Mouse (Mus musculus) intestine, embryonic 16.5 days (tissue): Measurements from ENCODE around the gene Ddc. TPM values are rescaled to one million over a fixed set of nuclear protein-coding genes. Genes with fewer than 3 reads are reported as not detected.

Experiments used
- ATAC-seq: fragments of 200-750 bp; cut with Nextera tagmentation; 2 replicates; pipeline ENCODE4 v1.8.0; 2017; ENCODE audit warnings: moderate TSS enrichment, moderate library complexity
- H3K27ac ChIP-seq: fragments of 300-500 bp; sonication (generic); 2 replicates; pipeline ENCODE4 v1.5.1; 2014; ENCODE audit warnings: mild to moderate bottlenecking, low read length
- H3K27me3 ChIP-seq: fragments of 300-500 bp; sonication (generic); replicated peaks from 2 replicates; pipeline ENCODE4 v1.6.1; 2014; ENCODE audit warnings: low read length, control low read depth, mixed read lengths; ENCODE audit not compliant: control insufficient read depth, insufficient read depth
- H3K36me3 ChIP-seq: fragments of 300-500 bp; sonication (generic); 2 replicates; pipeline ENCODE4 v1.6.1; 2014; ENCODE audit warnings: low read length, control low read depth; ENCODE audit not compliant: control insufficient read depth, insufficient read depth
- H3K4me1 ChIP-seq: fragments of 300-500 bp; sonication (generic); 2 replicates; pipeline ENCODE4 v1.6.1; 2014; ENCODE audit warnings: low read length, control low read depth, mixed read lengths; ENCODE audit not compliant: control insufficient read depth, insufficient read depth
- H3K4me2 ChIP-seq: fragments of 300-500 bp; sonication (generic); 2 replicates; pipeline ENCODE4 v1.6.1; 2014; ENCODE audit warnings: low read depth, low read length, control low read depth
- H3K4me3 ChIP-seq: fragments of 300-500 bp; sonication (generic); 2 replicates; pipeline ENCODE4 v1.5.1; 2014; ENCODE audit warnings: mild to moderate bottlenecking, low read length
- H3K9ac ChIP-seq: fragments of 300-500 bp; sonication (generic); 2 replicates; pipeline ENCODE4 v1.6.1; 2014; ENCODE audit warnings: low read depth, low read length
- H3K9me3 ChIP-seq: fragments of 300-500 bp; sonication (generic); 2 replicates; pipeline ENCODE4 v1.6.1; 2016; ENCODE audit warnings: low read length, control low read depth; ENCODE audit not compliant: control insufficient read depth
- WGBS: fragments of 180-500 bp; shearing (Covaris S2); extraction: QIAGEN DNeasy Blood & Tissue Kit; methylation state at CpG from one replicate; pipeline ENCODE4 v1.1.7; 2014; 5-methylcytosine and 5-hydroxymethylcytosine counted together
- polyA plus RNA-seq: library from polyadenylated mRNA; unstranded; fragments of >200 nt; fragmentation: Nextera tagmentation; extraction: Ambion mirVana; gene quantifications from 2 replicates; pipeline ENCODE4 v1.2.1, GENCODE M21; 2015

Gene Ddc
- polyA plus RNA-seq, 1 experiment from 2014 or later = 44.0 TPM

- no peak overlapping the region for H3K9ac ChIP-seq
- no peak overlapping the region for H3K4me2 ChIP-seq
- ATAC-seq = no peak
- H3K4me1 ChIP-seq = peaks cover 25% of the 10 kb centered on the region
- no peaks in the 10 kb centered on the region for H3K9me3 ChIP-seq
- H3K4me3 ChIP-seq = no peak overlapping the region
- no peak overlapping the region for H3K27ac ChIP-seq
- 94% methylated on average over 5 of the region's 5 CpGs for WGBS
- no peaks in the 10 kb centered on the region for H3K27me3 ChIP-seq
- H3K36me3 ChIP-seq = no peaks in the 10 kb centered on the region
Observed at GRCm38 (mm10) chr11:11819206-11819605, 78.7 kb downstream of the Ddc start.

- WGBS = 84% methylated on average over 6 of the region's 6 CpGs
- Histone ChIP-seq H3K27me3 (no peaks in the 10 kb centered on the region), H3K9ac (no peak overlapping the region), H3K4me1 (peaks cover 22% of the 10 kb centered on the region), H3K27ac (no peak overlapping the region), H3K36me3 (no peaks in the 10 kb centered on the region), H3K4me2 (no peak overlapping the region), H3K4me3 (no peak overlapping the region), H3K9me3 (no peaks in the 10 kb centered on the region)
- ATAC-seq = no peak
Observed at GRCm38 (mm10) chr11:11818797-11819196, 79.1 kb downstream of the Ddc start.

- WGBS = 53% methylated on average over 3 of the region's 3 CpGs
- ATAC-seq = peak; percentile 62
Observed at GRCm38 (mm10) chr11:11815737-11816136, 82.2 kb downstream of the Ddc start.

GRCm38 (mm10) chr11:11811906-11812480 is 86.0 kb downstream of the Ddc start:
- WGBS = 22% methylated on average over 9 of the region's 9 CpGs
- Histone ChIP-seq H3K9me3 (no peaks in the 10 kb centered on the region), H3K27ac (no peak overlapping the region), H3K4me2 (0 out of 2 replicates have a peak overlapping the region, but pooled peaks have one; percentile 32), H3K4me3 (no peak overlapping the region), H3K9ac (peak overlapping the region; percentile 41; the same call in 1 of the 2 replicates), H3K27me3 (no peaks in the 10 kb centered on the region), H3K36me3 (no peaks in the 10 kb centered on the region), H3K4me1 (peaks cover 11% of the 10 kb centered on the region)
- ATAC-seq = 0 out of 2 replicates have a peak, but pooled peaks have one; percentile 10

More at GRCm38 (mm10) chr11:11815737-11816136, 82.2 kb downstream of the Ddc start:
- no peak overlapping the region for H3K4me3 ChIP-seq
- no peak overlapping the region for H3K27ac ChIP-seq
- peaks cover 4% of the 10 kb centered on the region for H3K4me1 ChIP-seq
- H3K36me3 ChIP-seq = no peaks in the 10 kb centered on the region
- H3K9ac ChIP-seq = no peak overlapping the region
- no peaks in the 10 kb centered on the region for H3K9me3 ChIP-seq
- H3K4me2 ChIP-seq = no peak overlapping the region
- H3K27me3 ChIP-seq = no peaks in the 10 kb centered on the region

GRCm38 (mm10) chr11:11809404-11810175 is 88.4 kb downstream of the Ddc start:
- peaks cover 11% of the 10 kb centered on the region for H3K4me1 ChIP-seq
- H3K4me2 ChIP-seq = peak overlapping the region; percentile 92
- no peaks in the 10 kb centered on the region for H3K9me3 ChIP-seq
- peak; percentile 39 for ATAC-seq
- H3K27ac ChIP-seq = peak overlapping the region; percentile 99
- H3K36me3 ChIP-seq = no peaks in the 10 kb centered on the region
- 12% methylated on average over 11 of the region's 11 CpGs for WGBS
- H3K27me3 ChIP-seq = no peaks in the 10 kb centered on the region
- peak overlapping the region; percentile 69 for H3K4me3 ChIP-seq
- peak overlapping the region; percentile 85 for H3K9ac ChIP-seq

- Histone ChIP-seq H3K9ac (peak within 1 kb of the TSS; percentile 85), H3K4me1 (peaks cover 11% of the 10 kb centered on the region), H3K27ac (peak within 1 kb of the TSS; percentile 99), H3K4me3 (peak within 1 kb of the TSS; percentile 69), H3K27me3 (no peaks in the 10 kb centered on the region), H3K4me2 (peak within 1 kb of the TSS; percentile 92), H3K36me3 (no peaks in the 10 kb centered on the region), H3K9me3 (no peaks in the 10 kb centered on the region)
- under 1% methylated on average over 53 of the region's 53 CpGs for WGBS
- peak; percentile 98 for ATAC-seq
Observed at GRCm38 (mm10) chr11:11808820-11809403, 89.0 kb downstream of the Ddc start, which contains the start of gene Fignl1. TSS of gene Fignl1 (minus strand) at chr11:11808962.

- H3K27ac ChIP-seq = peak overlapping the region; percentile 46
- H3K4me3 ChIP-seq = peak overlapping the region; percentile 69
- H3K9ac ChIP-seq = peak overlapping the region; percentile 85
- H3K9me3 ChIP-seq = no peaks in the 10 kb centered on the region
- no peaks in the 10 kb centered on the region for H3K27me3 ChIP-seq
- H3K4me1 ChIP-seq = peaks cover 11% of the 10 kb centered on the region
- ATAC-seq = peak; percentile 81
- WGBS = 8% methylated on average over 25 of the region's 25 CpGs
- H3K4me2 ChIP-seq = peak overlapping the region; percentile 56
- H3K36me3 ChIP-seq = no peaks in the 10 kb centered on the region
Observed at GRCm38 (mm10) chr11:11808035-11808819, 89.7 kb downstream of the Ddc start.

- 80% methylated on average over 4 of the region's 4 CpGs for WGBS
- Histone ChIP-seq H3K27ac (no peak overlapping the region), H3K4me1 (peaks cover 9% of the 10 kb centered on the region), H3K9me3 (no peaks in the 10 kb centered on the region), H3K9ac (no peak overlapping the region), H3K27me3 (no peaks in the 10 kb centered on the region), H3K4me2 (no peak overlapping the region), H3K4me3 (no peak overlapping the region), H3K36me3 (peaks cover 3% of the 10 kb centered on the region; the same call in 1 of the 2 replicates)
- no peak for ATAC-seq
Observed at GRCm38 (mm10) chr11:11805951-11806350, 92.0 kb downstream of the Ddc start.

GRCm38 (mm10) chr11:11804421-11804820 is 93.5 kb downstream of the Ddc start:
- Histone ChIP-seq H3K4me2 (no peak overlapping the region), H3K27ac (no peak overlapping the region), H3K27me3 (no peaks in the 10 kb centered on the region), H3K9ac (no peak overlapping the region), H3K4me1 (peaks cover 4% of the 10 kb centered on the region), H3K4me3 (no peak overlapping the region), H3K9me3 (no peaks in the 10 kb centered on the region), H3K36me3 (peaks cover 6% of the 10 kb centered on the region; the same call in 1 of the 2 replicates)
- ATAC-seq = no peak
- 87% methylated on average over 5 of the region's 5 CpGs for WGBS
